Mouse (Mus musculus): ENCODE data around the gene Gm10518. TPM values are rescaled to one million over a fixed set of nuclear protein-coding genes. Genes with fewer than 3 reads are reported as not detected.
A peak's percentile ranks its signal among the peaks of the same experiment; 100 is the strongest.

Gene Gm10518
- total and polyA plus RNA-seq, 3 experiments, result 0.40 to 8.0 TPM; not detected in 1

GRCm38 (mm10) chr1:179844894-179845293 is 41.7 kb downstream of the Gm10518 start (continued):
- TF ChIP-seq IRF4 (IDR thresholded peaks at IDR 0.05; ENCODE audit: low read depth, low read length) (peak; percentile 23; the same call in 1 of the 2 replicates), MAZ (IDR thresholded peaks at IDR 0.05; ENCODE audit: low read depth, low read length) (peak; percentile 74), CTCF (conservative IDR thresholded peaks at IDR 0.05 in 1 of 2, IDR thresholded peaks at IDR 0.05 in 1 of 2; ENCODE audit: low read depth in 2 of 2, low read length in 2 of 2) (peak; percentile 44 to 81; a peak in 2 of 4 replicates), UBTF (IDR thresholded peaks at IDR 0.05; ENCODE audit: low read depth, low read length) (no peak), MAX (IDR thresholded peaks at IDR 0.05; ENCODE audit: low read length) (no peak), ZMIZ1 (IDR thresholded peaks at IDR 0.05; ENCODE audit: low read depth, low read length) (no peak), USF2 (conservative IDR thresholded peaks at IDR 0.05; ENCODE audit: low read depth, low read length) (no peak), E2F4 (IDR thresholded peaks at IDR 0.05; ENCODE audit: insufficient replicate concordance, low read depth, low read length) (no peak), PAX5 (IDR thresholded peaks at IDR 0.05; ENCODE audit: low read length) (no peak)

- Histone ChIP-seq H3K4me3 (replicated peaks in 1 of 3; ENCODE audit: low read depth in 2 of 3, low read length in 2 of 3, poor library complexity in 1 of 3) (peak overlapping the region; percentile 39 to 61 (median 60)), H3K9ac (ENCODE audit: insufficient read depth, low read depth) (peak overlapping the region; percentile 35), H3K79me2 (replicated peaks; ENCODE audit: control insufficient read depth, extremely low read depth, insufficient read depth, poor library complexity, severe bottlenecking) (0 out of 2 replicates have a peak, but pooled peaks cover 2% of the 10 kb centered on the region), H3K27me3 (replicated peaks) (no peaks in the 10 kb centered on the region), H3K4me1 (ENCODE audit: control insufficient read depth in 1 of 2, insufficient read depth in 2 of 2) (peaks cover 4 to 43% of the 10 kb centered on the region in 2 experiments; a peak in 3 of 4 replicates), H3K36me3 (replicated peaks in 1 of 2; ENCODE audit: control insufficient read depth in 1 of 2, insufficient read depth in 1 of 2, low read length in 1 of 2) (peaks cover 11 to 39% of the 10 kb centered on the region in 2 experiments), H3K27ac (ENCODE audit: insufficient read depth, low read depth) (peak overlapping the region; percentile 68), H3K9me3 (replicated peaks; ENCODE audit: low read length) (no peaks in the 10 kb centered on the region), H3K4me2 (ENCODE audit: insufficient read depth, low read depth, poor library complexity, severe bottlenecking) (peak overlapping the region; percentile 56)
- in situ Hi-C loops (cut with MboI; ENCODE audit: low pct_ligation_motif_present, low pct_unique_long_range_greater_than_20kb, low sequenced_read_pairs), result loop anchor here (5.0 to 25.0 kb wide), 3 partner anchors 111 to 361 kb away; no protein-coding TSS in a partner anchor
- peak; percentile 84 for DNase-seq (ENCODE audit: extremely low read depth)
- dilution Hi-C loops (cut with MboI; ENCODE audit: extremely low pct_ligation_motif_present, extremely low pct_unique_long_range_greater_than_20kb, low sequenced_read_pairs), result no loop called here
- TF ChIP-seq CHD2 (IDR thresholded peaks at IDR 0.05; ENCODE audit: low read length) (no peak; the same call in 1 of the 2 replicates), JUN (IDR thresholded peaks at IDR 0.05; ENCODE audit: insufficient read depth, low read depth, low read length) (no peak), RAD21 (IDR thresholded peaks at IDR 0.05; ENCODE audit: low read depth, low read length) (no peak), UBTF (IDR thresholded peaks at IDR 0.05; ENCODE audit: low read depth, low read length) (no peak), USF2 (conservative IDR thresholded peaks at IDR 0.05; ENCODE audit: low read depth, low read length) (no peak), TBP (conservative IDR thresholded peaks at IDR 0.05; ENCODE audit: low read depth, low read length) (peak; percentile 75), PAX5 (IDR thresholded peaks at IDR 0.05; ENCODE audit: low read length) (no peak), ELF1 (IDR thresholded peaks at IDR 0.05; ENCODE audit: low read depth, low read length) (peak; percentile 59; the same call in 1 of the 2 replicates), KAT2A (IDR thresholded peaks at IDR 0.05; ENCODE audit: insufficient replicate concordance, low read length) (0 out of 2 replicates have a peak, but pooled peaks have one; percentile 19), USF1 (IDR thresholded peaks at IDR 0.05; ENCODE audit: low read depth, low read length) (no peak), BHLHE40 (IDR thresholded peaks at IDR 0.05; ENCODE audit: low read depth, low read length) (peak; percentile 94), MAX (IDR thresholded peaks at IDR 0.05; ENCODE audit: low read length) (peak; percentile 64; the same call in 1 of the 2 replicates), POLR2AphosphoS2 (IDR thresholded peaks at IDR 0.05; ENCODE audit: low read depth, low read length) (peak; percentile 45; the same call in 1 of the 2 replicates), POLR2A (IDR thresholded peaks at IDR 0.05; ENCODE audit: low read depth, low read length) (peak; percentile 73), MEF2A (IDR thresholded peaks at IDR 0.05; ENCODE audit: borderline replicate concordance, low read depth, low read length) (no peak), MAZ (IDR thresholded peaks at IDR 0.05; ENCODE audit: low read depth, low read length) (no peak), MXI1 (IDR thresholded peaks at IDR 0.05; ENCODE audit: low read depth, low read length) (peak; percentile 84; the same call in 1 of the 2 replicates), EP300 (IDR thresholded peaks at IDR 0.05; ENCODE audit: low read length) (peak; percentile 33; the same call in 1 of the 2 replicates), ZMIZ1 (IDR thresholded peaks at IDR 0.05; ENCODE audit: low read depth, low read length) (no peak), IRF4 (IDR thresholded peaks at IDR 0.05; ENCODE audit: low read depth, low read length) (no peak), JUND (conservative IDR thresholded peaks at IDR 0.05; ENCODE audit: low read depth, low read length) (no peak), ZKSCAN1 (IDR thresholded peaks at IDR 0.05; ENCODE audit: borderline replicate concordance, low read depth, low read length) (no peak), HCFC1 (IDR thresholded peaks at IDR 0.05; ENCODE audit: low read depth, low read length) (peak; percentile 42), CHD1 (IDR thresholded peaks at IDR 0.05; ENCODE audit: low read depth, low read length) (no peak), ETS1 (conservative IDR thresholded peaks at IDR 0.05; ENCODE audit: low read depth, low read length) (peak; percentile 57; the same call in 1 of the 2 replicates), NELFE (IDR thresholded peaks at IDR 0.05; ENCODE audit: low read depth, low read length) (peak; percentile 63; the same call in 1 of the 2 replicates), SMC3 (IDR thresholded peaks at IDR 0.05; ENCODE audit: low read depth, low read length) (no peak), E2F4 (IDR thresholded peaks at IDR 0.05; ENCODE audit: insufficient replicate concordance, low read depth, low read length) (no peak), CTCF (conservative IDR thresholded peaks at IDR 0.05 in 1 of 2, IDR thresholded peaks at IDR 0.05 in 1 of 2; ENCODE audit: low read depth in 2 of 2, low read length in 2 of 2) (no peak), MYC (IDR thresholded peaks at IDR 0.05; ENCODE audit: low read depth, low read length) (peak; percentile 81; the same call in 1 of the 2 replicates), SIN3A (IDR thresholded peaks at IDR 0.05; ENCODE audit: low read length) (0 out of 2 replicates have a peak, but pooled peaks have one; percentile 51), ZC3H11A (IDR thresholded peaks at IDR 0.05; ENCODE audit: low read depth, low read length) (no peak), ZNF384 (IDR thresholded peaks at IDR 0.05; ENCODE audit: low read depth, low read length) (no peak)
Measured at GRCm38 (mm10) chr1:179845832-179846499, 42.8 kb downstream of the Gm10518 start.

All from CH12.LX (cell line).